Mouse (Mus musculus): ENCODE measurements at regions not wholly inside any gene's neighbourhood (a gene's known extent, or its start where the extent isn't known, plus 50 kb on each side); places are given as distances from the start of the nearest gene placed in this dataset.

GRCm38 (mm10) chr10:51320207-51320606 is 160.2 kb upstream of the Gm49339 start:
- Histone ChIP-seq H3K9me3 (no peaks in the 10 kb centered on the region), H3K9ac (no peak overlapping the region), H3K4me2 (no peak overlapping the region), H3K27ac (no peak overlapping the region), H3K4me1 (replicated peaks) (no peaks in the 10 kb centered on the region), H3K36me3 (no peaks in the 10 kb centered on the region), H3K27me3 (no peaks in the 10 kb centered on the region), H3K4me3 (no peak overlapping the region)
- ATAC-seq (ENCODE audit: low FRiP score) = no peak
- 75% methylated on average over 2 of the region's 2 CpGs for WGBS

- Histone ChIP-seq H3K4me1 (replicated peaks) (no peaks in the 10 kb centered on the region), H3K4me3 (no peak overlapping the region), H3K27ac (no peak overlapping the region), H3K4me2 (no peak overlapping the region), H3K9ac (no peak overlapping the region), H3K36me3 (no peaks in the 10 kb centered on the region), H3K27me3 (no peaks in the 10 kb centered on the region), H3K9me3 (no peaks in the 10 kb centered on the region)
- WGBS = 76% methylated on average over 4 of the region's 4 CpGs
- no peak for ATAC-seq (ENCODE audit: low FRiP score)
Observed at GRCm38 (mm10) chr10:51328772-51329171, 151.6 kb upstream of the Gm49339 start.

GRCm38 (mm10) chr10:51329386-51329785 is 151.0 kb upstream of the Gm49339 start:
- Histone ChIP-seq H3K9ac (no peak overlapping the region), H3K27me3 (no peaks in the 10 kb centered on the region), H3K36me3 (no peaks in the 10 kb centered on the region), H3K4me2 (no peak overlapping the region), H3K4me3 (no peak overlapping the region), H3K9me3 (no peaks in the 10 kb centered on the region), H3K4me1 (replicated peaks) (no peaks in the 10 kb centered on the region), H3K27ac (no peak overlapping the region)
- ATAC-seq (ENCODE audit: low FRiP score) = no peak
- WGBS = 95% methylated on average over 2 of the region's 2 CpGs
